ENCODE assay signal across 17 mouse cellular contexts in the genomic region with DNA sequence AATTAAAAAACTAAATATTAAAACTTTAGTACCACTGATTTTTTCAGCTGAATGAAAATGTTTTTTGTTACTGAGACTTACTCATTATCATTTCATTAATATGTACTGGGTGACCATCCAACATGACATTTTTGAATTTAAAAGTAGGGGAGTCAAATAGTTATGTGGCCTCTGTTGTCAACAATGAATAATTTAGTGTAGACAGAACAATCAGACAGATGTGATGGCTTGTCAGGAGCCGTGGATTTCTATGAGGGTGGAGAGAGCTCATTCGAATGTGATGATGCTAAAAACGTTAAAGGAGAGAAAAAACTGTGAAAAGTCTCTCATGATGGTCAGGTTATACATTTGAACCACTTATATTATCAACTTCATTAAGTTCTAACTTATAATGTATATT.
"Had no signal": no experiment of that assay in that cellular context is flagged by ENCODE, and none has a peak within 500 bp of the region (broad histone marks: within the 10 kb centered on the region; RNA-seq: fewer than 3 reads in every experiment).

No protein-coding gene starts in this region.

- H3K4me3 ChIP-seq: limb, embryonic 12.5 days; limb, embryonic 15.5 days had no signal

- H3K27me3 ChIP-seq: limb, embryonic 12.5 days; limb, embryonic 15.5 days had no signal

- H3K9me3 ChIP-seq: limb, embryonic 12.5 days; limb, embryonic 15.5 days had no signal

- H3K9ac ChIP-seq: limb, embryonic 12.5 days; limb, embryonic 15.5 days; liver, embryonic 14.5 days; liver, postnatal 0 days; lung, embryonic 14.5 days had no signal

- ATAC-seq: liver, postnatal 0 days; lung, postnatal 0 days had no signal

- H3K27ac ChIP-seq: limb, embryonic 12.5 days; limb, embryonic 15.5 days; liver, embryonic 14.5 days; macrophage; stomach, postnatal 0 days had no signal

- H3K36me3 ChIP-seq: limb, embryonic 12.5 days; limb, embryonic 15.5 days had no signal

- H3K4me2 ChIP-seq: limb, embryonic 12.5 days; limb, embryonic 15.5 days; liver, embryonic 11.5 days; lung, embryonic 14.5 days had no signal

- DNase-seq: kidney, adult 18-20 months; kidney, adult 9 months; kidney, postnatal 14 days; kidney, postnatal 4 days; left cerebral cortex, postnatal 4 days; liver, postnatal 0 days; lung, embryonic 14.5 days; thymus, adult 2 months; thymus, postnatal 14 days; thymus, postnatal 4 days had no signal

- H3K4me1 ChIP-seq: limb, embryonic 12.5 days; limb, embryonic 15.5 days had no signal
